Mouse (Mus musculus) kidney, embryonic 14.5 days (tissue): ENCODE results near the gene Hrh3. TPM values are rescaled to one million over a fixed set of nuclear protein-coding genes. Genes with fewer than 3 reads are reported as not detected.

Experiments used
- ATAC-seq: fragments of 200-750 bp; cut with Nextera tagmentation; 2 replicates; pipeline ENCODE4 v1.8.0; 2017; ENCODE audit warnings: moderate number of reproducible peaks, mild to moderate bottlenecking, moderate TSS enrichment, moderate library complexity; ENCODE audit not compliant: low FRiP score, low TSS enrichment
- H3K27ac ChIP-seq: fragments of 300-500 bp; sonication (generic); 2 replicates; pipeline ENCODE4 v1.5.1; 2014; ENCODE audit warnings: low read depth, mild to moderate bottlenecking, low read length, moderate library complexity, mixed read lengths
- H3K27me3 ChIP-seq: fragments of 300-500 bp; sonication (generic); 2 replicates; pipeline ENCODE4 v1.6.1; 2014; ENCODE audit warnings: mild to moderate bottlenecking, low read length; ENCODE audit not compliant: control insufficient read depth, insufficient read depth
- H3K36me3 ChIP-seq: fragments of 300-500 bp; sonication (generic); 2 replicates; pipeline ENCODE4 v1.6.1; 2014; ENCODE audit warnings: low read length, mixed read lengths; ENCODE audit not compliant: control insufficient read depth, insufficient read depth
- H3K4me1 ChIP-seq: fragments of 300-500 bp; sonication (generic); 2 replicates; pipeline ENCODE4 v1.6.1; 2014; ENCODE audit warnings: low read length, mixed read lengths; ENCODE audit not compliant: control insufficient read depth, insufficient read depth
- H3K4me2 ChIP-seq: fragments of 300-500 bp; sonication (generic); replicated peaks from 2 replicates; pipeline ENCODE4 v1.6.1; 2014; ENCODE audit warnings: low read depth, mild to moderate bottlenecking, low read length
- H3K4me3 ChIP-seq: fragments of 300-500 bp; sonication (generic); 2 replicates; pipeline ENCODE4 v1.5.1; 2014; ENCODE audit warnings: mild to moderate bottlenecking, low read length
- H3K9ac ChIP-seq: fragments of 300-500 bp; sonication (generic); 2 replicates; pipeline ENCODE4 v1.6.1; 2014; ENCODE audit warnings: low read depth, mild to moderate bottlenecking, low read length, moderate library complexity
- H3K9me3 ChIP-seq: fragments of 300-500 bp; sonication (generic); 2 replicates; pipeline ENCODE4 v1.6.1; 2016; ENCODE audit warnings: low read length; ENCODE audit not compliant: control insufficient read depth
- WGBS: fragments of 180-500 bp; shearing (Covaris S2); extraction: QIAGEN DNeasy Blood & Tissue Kit; methylation state at CpG from one replicate; pipeline ENCODE4 v1.1.7; 2014; 5-methylcytosine and 5-hydroxymethylcytosine counted together
- polyA plus RNA-seq: library from polyadenylated mRNA; unstranded; fragments of >200 nt; fragmentation: Nextera tagmentation; extraction: Ambion mirVana; gene quantifications from 2 replicates; pipeline ENCODE4 v1.2.1, GENCODE M21; 2014

The Hrh3 gene
- polyA plus RNA-seq, 1 experiment from 2014 or later = not detected

DNA sequence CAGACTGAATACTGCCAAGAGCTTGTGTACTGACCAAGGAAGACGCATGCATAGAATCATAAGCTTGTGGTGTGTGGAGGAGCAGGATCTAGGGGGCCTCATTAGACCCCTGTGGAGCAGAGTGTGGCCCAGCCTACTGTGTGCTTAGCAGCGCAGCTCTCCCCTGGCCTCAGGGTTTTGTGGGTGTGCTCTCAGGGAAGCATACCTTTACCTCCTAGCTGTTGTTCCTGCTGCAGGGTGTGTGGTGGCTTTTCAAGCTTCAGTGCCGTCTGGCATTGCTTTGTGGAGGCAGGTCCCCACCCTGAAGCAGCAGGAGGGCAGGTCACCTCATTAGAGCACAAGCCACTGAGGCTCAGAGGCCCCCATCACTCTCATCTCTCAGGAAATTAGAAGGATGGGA is 26.7 kb downstream of the Hrh3 start:
- no peaks in the 10 kb centered on the region for H3K27me3 ChIP-seq
- no peak overlapping the region for H3K4me3 ChIP-seq
- H3K27ac ChIP-seq = no peak overlapping the region
- H3K9ac ChIP-seq = no peak overlapping the region
- WGBS = 70% methylated on average over 3 of the region's 3 CpGs
- H3K36me3 ChIP-seq = peaks cover 18% of the 10 kb centered on the region; the same call in 1 of the 2 replicates
- H3K9me3 ChIP-seq = no peaks in the 10 kb centered on the region
- no peaks in the 10 kb centered on the region for H3K4me1 ChIP-seq
- no peak for ATAC-seq
- no peak overlapping the region for H3K4me2 ChIP-seq

GRCm38 (mm10) chr2:180072886-180073285 is 31.4 kb downstream of the Hrh3 start:
- no peak for ATAC-seq
- no peak overlapping the region for H3K4me2 ChIP-seq
- H3K27ac ChIP-seq = no peak overlapping the region
- H3K9me3 ChIP-seq = no peaks in the 10 kb centered on the region
- no peak overlapping the region for H3K9ac ChIP-seq
- H3K27me3 ChIP-seq = no peaks in the 10 kb centered on the region
- no peak overlapping the region for H3K4me3 ChIP-seq
- H3K36me3 ChIP-seq = peaks cover 14% of the 10 kb centered on the region; the same call in 1 of the 2 replicates
- H3K4me1 ChIP-seq = peaks cover 7% of the 10 kb centered on the region
- 94% methylated on average over 7 of the region's 7 CpGs for WGBS

GRCm38 (mm10) chr2:180071671-180072070 is 32.6 kb downstream of the Hrh3 start:
- Histone ChIP-seq H3K36me3 (peaks cover 12% of the 10 kb centered on the region), H3K9me3 (no peaks in the 10 kb centered on the region), H3K9ac (peak overlapping the region; percentile 71; the same call in 1 of the 2 replicates), H3K4me2 (no peak overlapping the region), H3K4me1 (peaks cover 7% of the 10 kb centered on the region), H3K27me3 (no peaks in the 10 kb centered on the region), H3K27ac (no peak overlapping the region), H3K4me3 (no peak overlapping the region)
- WGBS = 86% methylated on average over 2 of the region's 2 CpGs
- ATAC-seq = no peak

- WGBS = 7% methylated on average over 58 of the region's 58 CpGs
- Histone ChIP-seq H3K4me2 (peak within 1 kb of the TSS; percentile 86), H3K9me3 (no peaks in the 10 kb centered on the region), H3K27ac (peak within 1 kb of the TSS; percentile 67), H3K36me3 (peaks cover 12% of the 10 kb centered on the region), H3K4me3 (peak within 1 kb of the TSS; percentile 68), H3K4me1 (peaks cover 7% of the 10 kb centered on the region), H3K27me3 (no peaks in the 10 kb centered on the region), H3K9ac (peak within 1 kb of the TSS; percentile 71)
- ATAC-seq = peak; percentile 97
Measured at GRCm38 (mm10) chr2:180070481-180071453, 33.5 kb downstream of the Hrh3 start, which contains the start of gene Mtg2. Gene Mtg2 (plus strand): TSS chr2:180070588.

- H3K9ac ChIP-seq = peak overlapping the region; percentile 71
- H3K27ac ChIP-seq = peak overlapping the region; percentile 67
- peak overlapping the region; percentile 86 for H3K4me2 ChIP-seq
- peak overlapping the region; percentile 68 for H3K4me3 ChIP-seq
- peak; percentile 72 for ATAC-seq
- H3K4me1 ChIP-seq = peaks cover 7% of the 10 kb centered on the region
- peaks cover 12% of the 10 kb centered on the region for H3K36me3 ChIP-seq
- no peaks in the 10 kb centered on the region for H3K27me3 ChIP-seq
- 34% methylated on average over 20 of the region's 20 CpGs for WGBS
- H3K9me3 ChIP-seq = no peaks in the 10 kb centered on the region
Measured at GRCm38 (mm10) chr2:180069770-180070480, 34.4 kb downstream of the Hrh3 start.

GRCm38 (mm10) chr2:180063338-180064131 is 40.8 kb downstream of the Hrh3 start:
- Histone ChIP-seq H3K27ac (no peak overlapping the region), H3K36me3 (peaks cover 54% of the 10 kb centered on the region), H3K9me3 (no peaks in the 10 kb centered on the region), H3K4me2 (no peak overlapping the region), H3K4me1 (no peaks in the 10 kb centered on the region), H3K9ac (no peak overlapping the region), H3K27me3 (no peaks in the 10 kb centered on the region), H3K4me3 (no peak overlapping the region)
- 96% methylated on average over 11 of the region's 11 CpGs for WGBS
- ATAC-seq = no peak

- no peak overlapping the region for H3K4me2 ChIP-seq
- H3K9ac ChIP-seq = no peak overlapping the region
- 95% methylated on average over 9 of the region's 9 CpGs for WGBS
- H3K27me3 ChIP-seq = no peaks in the 10 kb centered on the region
- ATAC-seq = no peak
- no peaks in the 10 kb centered on the region for H3K4me1 ChIP-seq
- H3K9me3 ChIP-seq = no peaks in the 10 kb centered on the region
- H3K4me3 ChIP-seq = no peak overlapping the region
- H3K36me3 ChIP-seq = peaks cover 43% of the 10 kb centered on the region
- H3K27ac ChIP-seq = no peak overlapping the region
Measured at GRCm38 (mm10) chr2:180053001-180053400, 51.3 kb downstream of the Hrh3 start.

DNA sequence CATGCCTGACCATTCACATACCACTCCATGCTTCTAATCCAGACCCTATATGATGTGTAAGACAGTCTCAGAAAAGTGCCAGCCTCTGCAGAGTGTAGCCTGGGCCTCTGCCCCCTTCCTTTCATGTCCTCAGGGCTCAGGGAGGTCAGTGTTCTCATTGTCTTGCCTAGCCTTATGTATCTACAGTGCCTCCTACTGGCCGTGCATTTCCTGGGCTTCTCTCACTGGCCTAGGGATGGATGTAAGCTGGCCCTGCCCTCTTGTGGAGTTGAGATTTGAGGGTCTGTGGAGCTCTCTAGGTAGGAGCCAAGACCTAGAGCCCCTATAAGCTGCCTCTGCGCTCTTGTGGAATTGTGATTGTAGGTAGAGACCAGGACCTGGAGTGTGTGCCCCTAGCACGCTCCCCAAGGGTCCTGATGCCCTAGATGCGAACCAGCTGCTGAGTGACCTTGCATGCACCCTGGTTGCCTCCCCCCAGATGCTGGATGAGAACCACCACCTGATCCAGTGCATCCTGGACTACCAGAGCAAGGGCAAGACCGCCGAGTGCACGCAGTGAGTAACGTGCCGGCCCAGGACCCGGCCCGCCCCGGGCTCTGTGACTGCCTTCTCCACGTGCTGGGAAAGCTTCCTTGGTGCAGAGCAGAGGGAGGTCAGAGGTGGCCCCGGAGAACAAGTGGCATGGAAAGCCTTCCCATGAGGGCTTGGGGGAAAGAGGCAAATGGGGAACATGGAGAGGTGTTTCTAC is 52.1 kb downstream of the Hrh3 start:
- no peaks in the 10 kb centered on the region for H3K9me3 ChIP-seq
- H3K9ac ChIP-seq = no peak overlapping the region
- no peak overlapping the region for H3K27ac ChIP-seq
- ATAC-seq = no peak
- peaks cover 34% of the 10 kb centered on the region for H3K36me3 ChIP-seq
- 87% methylated on average over 14 of the region's 14 CpGs for WGBS
- H3K4me1 ChIP-seq = no peaks in the 10 kb centered on the region
- no peaks in the 10 kb centered on the region for H3K27me3 ChIP-seq
- no peak overlapping the region for H3K4me2 ChIP-seq
- no peak overlapping the region for H3K4me3 ChIP-seq
